Mouse (Mus musculus): ENCODE measurements around the gene Olfr161. TPM values are rescaled to one million over a fixed set of nuclear protein-coding genes. Genes with fewer than 3 reads are reported as not detected.
A peak's percentile ranks its signal among the peaks of the same experiment; 100 is the strongest.
"Not testable (repeated sequence)": the region's sequence is repeated elsewhere in the genome, so short reads cannot be mapped to it uniquely, and the experiment has no call there.

Gene Olfr161
- not detected in 2 replicates for polyA plus RNA-seq (2012; ENCODE audit: insufficient read depth, insufficient read length, low replicate concordance, missing spikeins)

DNA sequence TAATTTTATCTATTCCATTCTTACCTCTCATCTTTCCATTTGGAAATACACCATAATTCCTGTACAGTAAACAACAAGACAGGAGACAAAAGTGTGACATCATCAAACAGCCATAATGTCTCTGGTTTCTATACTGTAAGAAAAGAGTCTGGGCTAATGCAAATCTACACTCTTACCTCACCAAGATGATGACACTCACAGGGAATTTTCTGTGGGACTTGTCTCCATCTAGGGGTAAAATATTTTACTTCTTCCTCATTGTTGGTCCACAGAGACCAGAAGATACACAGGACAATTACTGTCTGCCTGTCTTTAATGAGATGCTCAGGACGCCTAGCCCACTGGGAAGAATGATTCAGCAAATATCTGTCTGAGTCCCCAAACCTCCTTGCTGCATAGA lies at the start of gene Olfr161:
Gene Olfr161, plus strand, starts transcription at position 352 of the 400 bp plus-strand sequence.
- Histone ChIP-seq H3K4me3 (ENCODE audit: insufficient read depth, low read depth, low read length) (no peak within 1 kb of the TSS), H3K4me1 (ENCODE audit: control insufficient read depth, insufficient read depth, low read length) (no peaks in the 10 kb centered on the region), H3K27ac (ENCODE audit: insufficient read depth, low read depth, low read length) (no peak within 1 kb of the TSS)
- TF ChIP-seq CTCF (IDR thresholded peaks at IDR 0.05; ENCODE audit: insufficient read depth, low read depth, low read length): no peak
- TF ChIP-seq POLR2A (IDR thresholded peaks at IDR 0.05; ENCODE audit: insufficient read depth, low read depth, low read length): no peak
- WGBS: 79% methylated on average over 1 of the region's 1 CpGs

DNA sequence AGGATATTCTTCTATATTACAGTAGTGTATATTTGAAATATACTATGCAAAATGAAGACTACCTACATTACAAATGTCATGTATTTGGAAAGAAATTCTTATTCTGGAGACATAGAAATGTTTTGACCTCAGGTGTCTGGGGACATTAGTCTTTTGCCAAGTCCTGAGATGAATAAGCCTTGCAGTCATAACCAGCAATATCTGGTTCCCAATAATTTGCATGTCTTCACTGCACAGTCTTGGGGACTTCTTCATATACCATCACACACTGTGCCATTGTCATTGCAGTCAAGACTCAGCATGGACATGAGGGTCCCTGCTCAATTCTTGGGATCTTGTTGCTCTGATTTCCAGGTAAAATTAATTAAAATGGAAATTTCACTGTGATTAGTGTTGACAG lies 27.3 kb upstream of the Olfr161 start:
- H3K27ac ChIP-seq (ENCODE audit: insufficient read depth, low read depth, low read length): no peak overlapping the region
- H3K4me3 ChIP-seq (ENCODE audit: insufficient read depth, low read depth, low read length): no peak overlapping the region
- TF ChIP-seq POLR2A (IDR thresholded peaks at IDR 0.05; ENCODE audit: insufficient read depth, low read depth, low read length) (no peak), CTCF (IDR thresholded peaks at IDR 0.05; ENCODE audit: insufficient read depth, low read depth, low read length) (no peak)
- H3K4me1 ChIP-seq (ENCODE audit: control insufficient read depth, insufficient read depth, low read length): no peaks in the 10 kb centered on the region

DNA sequence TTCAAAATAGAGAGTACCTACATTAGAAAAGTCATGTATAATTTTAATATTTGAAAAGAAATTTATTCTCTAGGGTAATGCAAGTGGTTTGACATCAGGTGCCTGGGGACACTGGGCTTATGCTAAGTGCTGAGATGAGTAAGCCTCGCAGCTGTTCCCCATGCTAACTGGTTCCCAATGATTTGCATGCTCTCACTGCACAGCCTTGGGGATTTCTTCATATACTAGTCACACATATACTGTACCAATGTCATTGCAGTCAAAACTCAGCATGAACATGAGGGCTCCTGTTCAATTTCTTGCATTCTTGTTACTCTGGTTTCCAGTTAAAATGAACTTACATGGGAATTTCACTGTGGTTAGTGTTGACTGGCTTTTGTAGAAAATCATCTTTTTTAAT lies 13.2 kb upstream of the Olfr161 start:
- WGBS: 71% methylated on average over 1 of the region's 1 CpGs
- not testable (repeated sequence) for H3K4me3 ChIP-seq (ENCODE audit: insufficient read depth, low read depth, low read length); H3K27ac ChIP-seq (ENCODE audit: insufficient read depth, low read depth, low read length); H3K4me1 ChIP-seq (ENCODE audit: control insufficient read depth, insufficient read depth, low read length)

DNA sequence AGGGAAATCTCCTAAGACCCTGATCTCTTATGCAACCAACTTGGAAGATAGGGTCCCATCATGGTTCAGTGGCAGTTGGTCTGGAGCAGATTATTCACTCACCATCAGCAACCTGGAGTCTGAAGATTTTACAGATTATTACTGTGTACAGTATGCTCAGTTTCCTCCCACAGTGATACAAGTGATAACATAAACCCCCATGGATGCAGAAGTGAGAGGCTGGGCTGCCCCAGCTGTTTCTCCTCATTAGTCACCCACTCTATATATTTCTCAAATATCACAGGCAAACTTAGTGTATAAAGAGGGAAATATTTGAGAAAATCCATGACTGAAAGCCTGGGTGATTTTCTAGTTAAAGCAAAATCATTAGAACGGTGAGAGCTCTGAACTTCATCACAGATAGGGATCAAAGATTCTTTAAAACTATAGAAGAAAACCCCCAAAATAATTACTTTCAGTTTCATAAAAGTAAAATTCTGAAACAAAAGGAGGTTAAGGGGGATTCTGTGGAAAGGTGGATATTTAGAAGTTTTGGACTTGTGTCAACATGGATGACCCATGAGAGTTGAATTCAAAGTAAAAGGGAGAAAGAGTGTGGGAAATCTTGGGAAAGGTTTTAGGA lies 12.5 kb upstream of the Olfr161 start:
- H3K27ac ChIP-seq (ENCODE audit: insufficient read depth, low read depth, low read length); H3K4me3 ChIP-seq (ENCODE audit: insufficient read depth, low read depth, low read length); H3K4me1 ChIP-seq (ENCODE audit: control insufficient read depth, insufficient read depth, low read length): not testable (repeated sequence)
- 93% methylated on average over 1 of the region's 1 CpGs for WGBS

DNA sequence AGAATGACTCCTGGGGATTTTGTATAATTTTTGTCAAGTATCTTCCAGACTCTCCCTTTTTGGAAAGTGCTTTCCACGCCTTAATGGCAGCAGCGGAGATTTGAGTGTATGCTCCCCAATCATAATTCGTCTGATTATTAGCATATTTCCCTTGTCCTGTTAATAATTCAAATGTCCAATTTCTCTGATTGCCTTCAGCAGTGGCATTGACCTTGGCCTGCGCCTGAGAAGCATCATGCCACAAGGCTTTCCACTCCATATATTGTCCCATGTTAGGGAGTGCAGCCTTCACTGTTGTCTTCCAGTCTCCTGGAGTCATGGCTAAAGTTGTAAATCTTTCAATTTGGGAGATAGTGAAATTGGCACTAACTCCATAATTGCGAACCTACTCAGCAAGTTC lies 40.5 kb downstream of the Olfr161 start:
- H3K4me3 ChIP-seq (ENCODE audit: insufficient read depth, low read depth, low read length); H3K27ac ChIP-seq (ENCODE audit: insufficient read depth, low read depth, low read length); H3K4me1 ChIP-seq (ENCODE audit: control insufficient read depth, insufficient read depth, low read length): not testable (repeated sequence)
- 88% methylated on average over 5 of the region's 5 CpGs for WGBS

DNA sequence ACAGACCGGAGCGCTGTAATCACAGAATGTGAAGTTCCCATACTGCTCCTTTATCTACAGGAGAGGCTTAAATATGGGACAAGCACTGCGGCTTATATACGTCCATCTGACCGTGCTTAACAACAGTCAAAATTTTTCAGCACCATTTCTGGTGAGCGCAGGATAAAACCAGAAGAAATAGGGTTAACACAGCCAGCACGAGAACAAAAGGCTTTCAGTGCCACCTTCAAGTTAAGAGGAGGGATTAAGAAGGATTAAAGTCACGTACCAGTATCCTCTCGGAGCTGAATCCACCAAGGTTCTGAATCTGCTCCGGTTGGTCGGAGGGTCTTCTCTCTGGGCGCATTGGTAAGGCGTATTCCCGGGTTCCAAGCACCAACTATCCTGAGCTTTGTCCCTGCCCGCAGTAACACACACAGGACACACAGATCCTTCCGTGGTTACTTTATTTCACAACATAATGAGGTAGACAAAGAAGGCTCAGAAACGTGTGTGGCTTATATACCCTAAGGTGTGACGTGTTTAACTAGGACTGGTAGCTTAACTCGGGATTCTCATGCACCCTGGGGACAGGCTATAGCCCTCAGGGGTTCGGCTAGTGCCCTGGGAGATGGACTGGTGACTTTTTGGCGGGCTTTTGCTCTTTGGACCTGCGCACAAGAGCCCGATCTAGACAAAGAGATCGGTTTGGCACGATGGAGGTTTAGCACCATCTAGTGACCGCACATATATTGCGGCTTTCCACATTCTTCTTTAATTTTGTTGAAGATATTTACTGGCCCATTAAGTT lies 41.9 kb downstream of the Olfr161 start:
- WGBS: 13% methylated on average over 27 of the region's 27 CpGs
- H3K4me3 ChIP-seq (ENCODE audit: insufficient read depth, low read depth, low read length): peak overlapping the region; percentile 30; the same call in 1 of the 2 replicates

More for the DNA sequence above, 41.9 kb downstream of the Olfr161 start:
- not testable (repeated sequence) for H3K27ac ChIP-seq (ENCODE audit: insufficient read depth, low read depth, low read length); H3K4me1 ChIP-seq (ENCODE audit: control insufficient read depth, insufficient read depth, low read length)

Other genes starting within 250 kb of the Olfr161 start
- not detected in 2 replicates for gene Mefv, start 127.1 kb downstream of the Olfr161 start, polyA plus RNA-seq (2012; ENCODE audit: insufficient read depth, insufficient read length, low replicate concordance, missing spikeins)
- gene Zfp263, start 153.1 kb downstream of the Olfr161 start, polyA plus RNA-seq (2012; ENCODE audit: insufficient read depth, insufficient read length, low replicate concordance, missing spikeins): not detected in 2 replicates
- not detected in 2 replicates for gene Olfr15, start 239.8 kb downstream of the Olfr161 start, polyA plus RNA-seq (2012; ENCODE audit: insufficient read depth, insufficient read length, low replicate concordance, missing spikeins)

Measured in olfactory bulb, adult 2 months (tissue).